Mouse (Mus musculus) spleen, adult 2 months (tissue): ENCODE results near the gene Mrpl33.

Experiments used
- CTCF ChIP-seq: fragments of 200-500 bp; IDR thresholded peaks from 2 replicates; pipeline ENCODE4 v1.5.1; 2011; ENCODE audit warnings: mild to moderate bottlenecking, inconsistent platforms; ENCODE audit not compliant: insufficient read depth, insufficient read length, insufficient replicate concordance; ENCODE audit errors: extremely low read depth
- POLR2A ChIP-seq: fragments of 200-500 bp; IDR thresholded peaks from 2 replicates; pipeline ENCODE4 v1.6.1; 2011; ENCODE audit warnings: low read depth, low read length, inconsistent platforms

DNA sequence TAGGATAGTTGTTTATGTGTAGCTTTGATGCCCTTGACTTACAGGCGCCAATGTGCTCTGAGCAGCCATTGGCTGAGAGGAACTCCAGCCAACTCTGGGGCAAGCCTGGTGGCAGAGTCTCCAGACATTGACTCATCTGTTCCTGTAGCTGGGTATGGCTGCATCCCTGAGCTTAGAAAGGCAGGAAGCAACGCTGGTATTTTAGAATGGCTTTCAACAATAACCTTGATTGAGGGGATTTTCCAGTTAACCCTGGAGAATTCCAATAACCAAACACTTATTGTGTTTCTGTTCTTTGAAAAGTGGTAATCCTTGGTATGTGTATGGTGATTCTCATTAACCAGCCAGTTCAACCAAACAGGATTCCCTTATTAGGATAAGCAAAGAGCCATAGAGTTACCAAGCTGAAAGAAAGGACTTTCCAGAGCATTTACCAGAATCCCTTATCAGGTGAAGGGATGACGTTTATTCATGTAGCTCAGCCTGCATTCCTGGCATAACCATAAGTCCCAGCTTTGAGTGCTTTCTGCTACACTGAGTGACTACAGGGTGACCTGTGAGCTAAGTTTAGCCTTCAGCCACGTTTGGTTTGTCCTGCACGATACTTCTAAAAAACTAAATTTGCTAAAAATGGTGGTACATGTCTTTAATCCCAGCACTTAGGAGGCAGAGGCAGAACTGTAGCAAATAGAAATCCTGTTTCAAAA is 28.6 kb upstream of the Mrpl33 start:
- TF ChIP-seq POLR2A, result no peak
- TF ChIP-seq CTCF, result no peak
